Mouse (Mus musculus) embryonic facial prominence, embryonic 11.5 days (tissue): Measurements from ENCODE around the gene BC034090. TPM values are rescaled to one million over a fixed set of nuclear protein-coding genes. Genes with fewer than 3 reads are reported as not detected.

Source experiments
- ATAC-seq: fragments of 200-750 bp; cut with Nextera tagmentation; replicated peaks from 2 replicates; pipeline ENCODE4 v1.8.0; 2017; ENCODE audit warnings: low read depth; ENCODE audit not compliant: insufficient number of reproducible peaks, low FRiP score, low TSS enrichment
- DNase-seq: peaks from one replicate; pipeline ENCODE4 v3.0.0-alpha.2; 2015; ENCODE audit warnings: low spot score
- H3K27ac ChIP-seq: fragments of 300-500 bp; sonication (generic); replicated peaks from 2 replicates; pipeline ENCODE4 v1.5.1; 2014; ENCODE audit warnings: mild to moderate bottlenecking, low read depth, low read length, control low read depth
- H3K27me3 ChIP-seq: fragments of 300-500 bp; sonication (generic); 2 replicates; pipeline ENCODE4 v1.6.1; 2014; ENCODE audit warnings: mild to moderate bottlenecking, low read length, moderate library complexity, mixed read lengths; ENCODE audit not compliant: control insufficient read depth, insufficient read depth
- H3K36me3 ChIP-seq: fragments of 300-500 bp; sonication (generic); replicated peaks from 2 replicates; pipeline ENCODE4 v1.6.1; 2014; ENCODE audit warnings: low read depth, mild to moderate bottlenecking, low read length, moderate library complexity, mixed read lengths; ENCODE audit not compliant: control insufficient read depth, insufficient read depth
- H3K4me1 ChIP-seq: fragments of 300-500 bp; sonication (generic); 2 replicates; pipeline ENCODE4 v1.6.1; 2014; ENCODE audit warnings: low read length, mixed read lengths; ENCODE audit not compliant: control insufficient read depth, insufficient read depth
- H3K4me2 ChIP-seq: fragments of 300-500 bp; sonication (generic); 2 replicates; pipeline ENCODE4 v1.6.1; 2014; ENCODE audit warnings: low read depth, mild to moderate bottlenecking, control low read depth, low read length, moderate library complexity
- H3K4me3 ChIP-seq: fragments of 300-500 bp; sonication (generic); 2 replicates; pipeline ENCODE4 v1.5.1; 2014; ENCODE audit warnings: low read depth, low read length, control low read depth
- H3K9ac ChIP-seq: fragments of 300-500 bp; sonication (generic); replicated peaks from 2 replicates; pipeline ENCODE4 v1.6.1; 2014; ENCODE audit warnings: mild to moderate bottlenecking, control low read depth, low read length
- H3K9me3 ChIP-seq: fragments of 300-500 bp; sonication (generic); replicated peaks from 2 replicates; pipeline ENCODE4 v1.6.1; 2016; ENCODE audit warnings: mild to moderate bottlenecking, low read length, inconsistent platforms, mixed read lengths; ENCODE audit not compliant: control insufficient read depth
- WGBS: fragments of 180-500 bp; shearing (Covaris S2); extraction: QIAGEN DNeasy Blood & Tissue Kit; methylation state at CpG from one replicate; pipeline ENCODE4 v1.1.7; 2014; 5-methylcytosine and 5-hydroxymethylcytosine counted together
- polyA plus RNA-seq: library from polyadenylated mRNA; unstranded; fragments of >200 nt; fragmentation: Nextera tagmentation; extraction: Ambion mirVana; gene quantifications from 2 replicates; pipeline ENCODE4 v1.2.1, GENCODE M21; 2014

The BC034090 gene
- polyA plus RNA-seq, 1 experiment from 2014 or later: 2.6 TPM

- Histone ChIP-seq H3K27me3 (no peaks in the 10 kb centered on the region), H3K4me1 (peaks cover 2% of the 10 kb centered on the region; the same call in 1 of the 2 replicates), H3K36me3 (no peaks in the 10 kb centered on the region), H3K27ac (no peak overlapping the region), H3K4me2 (no peak overlapping the region), H3K9ac (no peak overlapping the region), H3K9me3 (no peaks in the 10 kb centered on the region), H3K4me3 (no peak overlapping the region)
- DNase-seq (no peak), ATAC-seq (no peak)
- 78% methylated on average over 12 of the region's 12 CpGs for WGBS
Measured at GRCm38 (mm10) chr1:155241701-155242487, 2.4 kb downstream of the BC034090 start.

- Histone ChIP-seq H3K9me3 (no peaks in the 10 kb centered on the region), H3K36me3 (no peaks in the 10 kb centered on the region), H3K4me3 (no peak overlapping the region), H3K4me2 (no peak overlapping the region), H3K27me3 (no peaks in the 10 kb centered on the region), H3K27ac (no peak overlapping the region), H3K4me1 (peaks cover 2% of the 10 kb centered on the region), H3K9ac (no peak overlapping the region)
- 84% methylated on average over 6 of the region's 6 CpGs for WGBS
- ATAC-seq: no peak
- no peak for DNase-seq
Measured at GRCm38 (mm10) chr1:155239962-155240717, 4.1 kb downstream of the BC034090 start.

- Histone ChIP-seq H3K27ac (no peak overlapping the region), H3K9ac (no peak overlapping the region), H3K4me2 (no peak overlapping the region), H3K4me1 (peaks cover 5% of the 10 kb centered on the region), H3K27me3 (no peaks in the 10 kb centered on the region), H3K4me3 (no peak overlapping the region), H3K36me3 (no peaks in the 10 kb centered on the region), H3K9me3 (no peaks in the 10 kb centered on the region)
- ATAC-seq (no peak), DNase-seq (no peak)
- 68% methylated on average over 4 of the region's 4 CpGs for WGBS
Measured at GRCm38 (mm10) chr1:155239169-155239568, 5.1 kb downstream of the BC034090 start.

GRCm38 (mm10) chr1:155238126-155238525, 6.1 kb downstream of the BC034090 start:
- no peak overlapping the region for H3K27ac ChIP-seq

GRCm38 (mm10) chr1:155237390-155237789, 6.9 kb downstream of the BC034090 start:
- Histone ChIP-seq H3K9ac (no peak overlapping the region), H3K4me2 (no peak overlapping the region), H3K27ac (no peak overlapping the region), H3K9me3 (no peaks in the 10 kb centered on the region), H3K4me3 (no peak overlapping the region), H3K36me3 (no peaks in the 10 kb centered on the region), H3K27me3 (no peaks in the 10 kb centered on the region), H3K4me1 (peaks cover 13% of the 10 kb centered on the region)
- DNase-seq (no peak), ATAC-seq (no peak)
- 77% methylated on average over 11 of the region's 11 CpGs for WGBS

More at GRCm38 (mm10) chr1:155238126-155238525, 6.1 kb downstream of the BC034090 start:
- ATAC-seq (no peak), DNase-seq (no peak)
- no peaks in the 10 kb centered on the region for H3K36me3 ChIP-seq
- H3K9ac ChIP-seq: no peak overlapping the region
- WGBS: 82% methylated on average over 5 of the region's 5 CpGs
- H3K4me2 ChIP-seq: no peak overlapping the region
- no peaks in the 10 kb centered on the region for H3K9me3 ChIP-seq
- no peaks in the 10 kb centered on the region for H3K27me3 ChIP-seq
- peaks cover 14% of the 10 kb centered on the region for H3K4me1 ChIP-seq
- no peak overlapping the region for H3K4me3 ChIP-seq

GRCm38 (mm10) chr1:155236306-155237024, 7.8 kb downstream of the BC034090 start:
- Histone ChIP-seq H3K36me3 (no peaks in the 10 kb centered on the region), H3K9me3 (no peaks in the 10 kb centered on the region), H3K27ac (no peak overlapping the region), H3K4me2 (no peak overlapping the region), H3K4me1 (peaks cover 13% of the 10 kb centered on the region), H3K27me3 (no peaks in the 10 kb centered on the region), H3K9ac (no peak overlapping the region), H3K4me3 (no peak overlapping the region)
- no peak for ATAC-seq
- no peak for DNase-seq
- 70% methylated on average over 13 of the region's 13 CpGs for WGBS

GRCm38 (mm10) chr1:155235641-155236040, 8.6 kb downstream of the BC034090 start:
- 33% methylated on average over 2 of the region's 2 CpGs for WGBS
- Histone ChIP-seq H3K9ac (no peak overlapping the region), H3K36me3 (no peaks in the 10 kb centered on the region), H3K27ac (no peak overlapping the region), H3K4me1 (peaks cover 13% of the 10 kb centered on the region), H3K4me2 (no peak overlapping the region), H3K4me3 (no peak overlapping the region), H3K9me3 (no peaks in the 10 kb centered on the region), H3K27me3 (no peaks in the 10 kb centered on the region)
- DNase-seq: no peak
- ATAC-seq: no peak
